Mouse (Mus musculus) inflammation-experienced regulatory T-cells, adult 6 months (primary cell): ENCODE results near the gene Theg. TPM values are rescaled to one million over a fixed set of nuclear protein-coding genes. Genes with fewer than 3 reads are reported as not detected.

ENCODE experiments used
- ATAC-seq: one replicate; pipeline ENCODE4 v1.8.0; 2017
- polyA plus RNA-seq, 3 experiments: library from polyadenylated mRNA; unstranded; fragments of 100-300 nt; shearing (Covaris generic); gene quantifications; one replicate each; pipeline ENCODE4 v1.2.1; 2017

The Theg gene
- polyA plus RNA-seq, 3 experiments from 2014 or later, result not detected

- peak; percentile 90 for ATAC-seq
These were observed 32.5 kb downstream of the Theg start, which contains the start of gene Mier2 for GRCm38 (mm10) chr10:79554330-79555237. TSS of gene Mier2 (minus strand) at chr10:79555199.

GRCm38 (mm10) chr10:79553691-79554090 lies 33.4 kb downstream of the Theg start:
- no peak for ATAC-seq

GRCm38 (mm10) chr10:79553176-79553575 lies 34.0 kb downstream of the Theg start:
- no peak for ATAC-seq

GRCm38 (mm10) chr10:79552531-79552930 lies 34.6 kb downstream of the Theg start:
- ATAC-seq, result no peak

- no peak for ATAC-seq
These were observed 36.8 kb downstream of the Theg start for GRCm38 (mm10) chr10:79550366-79550765.

- no peak for ATAC-seq
These were observed 38.0 kb downstream of the Theg start for GRCm38 (mm10) chr10:79548971-79549723.

- ATAC-seq, result no peak
These were observed 38.6 kb downstream of the Theg start for GRCm38 (mm10) chr10:79548546-79548945.

- ATAC-seq, result no peak
These were observed 39.9 kb downstream of the Theg start for GRCm38 (mm10) chr10:79547148-79547675.

GRCm38 (mm10) chr10:79546483-79546882 lies 40.6 kb downstream of the Theg start:
- no peak for ATAC-seq

GRCm38 (mm10) chr10:79545891-79546290 lies 41.2 kb downstream of the Theg start:
- ATAC-seq, result no peak

- ATAC-seq, result no peak
These were observed 42.5 kb downstream of the Theg start for GRCm38 (mm10) chr10:79544631-79545030.

GRCm38 (mm10) chr10:79543884-79544597 lies 43.1 kb downstream of the Theg start:
- ATAC-seq, result no peak

- no peak for ATAC-seq
These were observed 45.0 kb downstream of the Theg start for GRCm38 (mm10) chr10:79542171-79542570.

- ATAC-seq, result no peak
These were observed 45.6 kb downstream of the Theg start for GRCm38 (mm10) chr10:79541522-79541921.

GRCm38 (mm10) chr10:79540746-79541145 lies 46.4 kb downstream of the Theg start:
- ATAC-seq, result no peak

GRCm38 (mm10) chr10:79539701-79540495 lies 47.2 kb downstream of the Theg start:
- no peak for ATAC-seq

GRCm38 (mm10) chr10:79538873-79539272 lies 48.3 kb downstream of the Theg start:
- ATAC-seq, result no peak

- ATAC-seq, result no peak
These were observed 48.8 kb downstream of the Theg start for GRCm38 (mm10) chr10:79538323-79538722.

- ATAC-seq, result no peak
These were observed 49.4 kb downstream of the Theg start for GRCm38 (mm10) chr10:79537781-79538180.

GRCm38 (mm10) chr10:79537271-79537670 lies 49.9 kb downstream of the Theg start:
- no peak for ATAC-seq

GRCm38 (mm10) chr10:79536461-79537080 lies 50.6 kb downstream of the Theg start:
- ATAC-seq, result no peak
